Comparison of ENCODE assay signal across 7 mouse cellular contexts in the genomic region with DNA sequence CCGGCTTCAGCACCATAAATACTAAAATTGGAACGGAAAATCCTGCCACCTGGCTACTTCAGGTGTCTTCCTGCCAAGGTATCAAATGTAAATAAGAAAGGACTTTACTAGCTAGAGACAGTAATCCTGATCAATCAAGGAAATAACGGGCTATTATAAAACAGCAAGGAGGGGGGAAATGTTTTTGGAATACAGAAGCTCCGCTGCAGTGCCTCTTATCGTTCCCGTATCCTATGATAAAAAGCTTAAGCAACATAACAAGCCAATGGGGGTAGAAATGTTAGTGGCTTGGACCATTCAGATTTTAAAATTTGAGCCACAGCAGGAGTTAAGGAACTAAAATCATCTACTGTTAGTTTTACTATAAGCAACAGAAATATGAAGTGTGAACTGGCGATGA. TPM values are rescaled to one million over a fixed set of nuclear protein-coding genes. Genes with fewer than 3 reads are reported as not detected.
A peak's percentile ranks its signal among the peaks of the same experiment; 100 is the strongest.
DNase-seq lines count a peak whose midpoint lies in the region; ATAC-seq and TF ChIP-seq lines count a peak whose summit lies in the region.

No protein-coding gene starts in this region.

- no peaks in the 10 kb centered on the region for H3K9me3 ChIP-seq in lung, postnatal 0 days (ENCODE audit: low read length)
- no peaks in the 10 kb centered on the region for H3K9me3 ChIP-seq in hindbrain, embryonic 10.5 days
- no peaks in the 10 kb centered on the region for H3K9me3 ChIP-seq in liver, embryonic 13.5 days (replicated peaks)
- no peaks in the 10 kb centered on the region for H3K9me3 ChIP-seq in stomach, embryonic 16.5 days (replicated peaks; ENCODE audit: control insufficient read depth, low read length)

- H3K27ac ChIP-seq in lung, postnatal 0 days (ENCODE audit: low read length), result no peak overlapping the region
- peak overlapping the region; percentile 92; the same call in 1 of the 2 replicates for H3K27ac ChIP-seq in hindbrain, embryonic 10.5 days
- peak overlapping the region; percentile 10; the same call in 1 of the 2 replicates for H3K27ac ChIP-seq in liver, embryonic 13.5 days
- H3K27ac ChIP-seq in stomach, embryonic 16.5 days (ENCODE audit: low read length), result no peak overlapping the region

- WGBS in lung, postnatal 0 days, result 55% methylated on average over 7 of the region's 7 CpGs
- 64% methylated on average over 7 of the region's 7 CpGs for WGBS in hindbrain, embryonic 10.5 days
- WGBS in liver, embryonic 13.5 days (ENCODE audit: insufficient replicate concordance), result 44% methylated on average over 7 of the region's 7 CpGs
- WGBS in stomach, embryonic 16.5 days, result 51% methylated on average over 7 of the region's 7 CpGs

- H3K4me1 ChIP-seq in lung, postnatal 0 days (ENCODE audit: insufficient read depth, low read depth, low read length), result 0 out of 2 replicates have a peak, but pooled peaks cover 9% of the 10 kb centered on the region
- peaks cover 23% of the 10 kb centered on the region for H3K4me1 ChIP-seq in hindbrain, embryonic 10.5 days (replicated peaks)
- peaks cover 33% of the 10 kb centered on the region for H3K4me1 ChIP-seq in liver, embryonic 13.5 days (replicated peaks)
- peaks cover 13% of the 10 kb centered on the region for H3K4me1 ChIP-seq in stomach, embryonic 16.5 days (ENCODE audit: control insufficient read depth, insufficient read depth, low read length)

- ATAC-seq in lung, postnatal 0 days, result no peak
- ATAC-seq in liver, embryonic 13.5 days (ENCODE audit: low read depth), result no peak
- ATAC-seq in stomach, embryonic 16.5 days (ENCODE audit: insufficient read depth, low FRiP score), result no peak
- ATAC-seq in activated CD4-positive, CD25-positive, alpha-beta regulatory T cell, adult 4 months, result no peak

- H3K27me3 ChIP-seq in lung, postnatal 0 days (replicated peaks; ENCODE audit: insufficient read depth, low read length), result no peaks in the 10 kb centered on the region
- H3K27me3 ChIP-seq in hindbrain, embryonic 10.5 days (ENCODE audit: insufficient read depth, poor library complexity, severe bottlenecking), result no peaks in the 10 kb centered on the region
- H3K27me3 ChIP-seq in liver, embryonic 13.5 days, result no peaks in the 10 kb centered on the region
- no peaks in the 10 kb centered on the region for H3K27me3 ChIP-seq in stomach, embryonic 16.5 days (ENCODE audit: control insufficient read depth, insufficient read depth, low read length)

- DNase-seq in lung, postnatal 0 days (ENCODE audit: low spot score), result no peak
- no peak for DNase-seq in lung, postnatal 4 days
- no peak for DNase-seq in hindbrain, embryonic 10.5 days (ENCODE audit: low spot score)
- no peak for DNase-seq in liver, embryonic 13.5 days
- DNase-seq in cerebellum, adult 9-11 months, result no peak

- no peak overlapping the region for H3K4me3 ChIP-seq in lung, postnatal 0 days (ENCODE audit: low read depth, low read length)
- peak overlapping the region; percentile 67 for H3K4me3 ChIP-seq in hindbrain, embryonic 10.5 days
- peak overlapping the region; percentile 47 for H3K4me3 ChIP-seq in liver, embryonic 13.5 days (replicated peaks)
- peak overlapping the region; percentile 95 for H3K4me3 ChIP-seq in stomach, embryonic 16.5 days (replicated peaks; ENCODE audit: low read length)

- TF ChIP-seq EP300 in lung, postnatal 0 days (IDR thresholded peaks at IDR 0.05), result no peak

- TF ChIP-seq CTCF in lung, postnatal 0 days (IDR thresholded peaks at IDR 0.05), result no peak

- H3K36me3 ChIP-seq in lung, postnatal 0 days (ENCODE audit: insufficient read depth, low read length), result no peaks in the 10 kb centered on the region
- H3K36me3 ChIP-seq in hindbrain, embryonic 10.5 days, result peaks cover 4% of the 10 kb centered on the region; the same call in 1 of the 2 replicates
- peaks cover 1% of the 10 kb centered on the region; the same call in 1 of the 2 replicates for H3K36me3 ChIP-seq in liver, embryonic 13.5 days
- H3K36me3 ChIP-seq in stomach, embryonic 16.5 days (ENCODE audit: control insufficient read depth, insufficient read depth, low read length), result no peaks in the 10 kb centered on the region

- no peak overlapping the region for H3K9ac ChIP-seq in lung, postnatal 0 days (replicated peaks; ENCODE audit: low read depth)
- peak overlapping the region; percentile 36 for H3K9ac ChIP-seq in liver, embryonic 13.5 days
- H3K9ac ChIP-seq in stomach, embryonic 16.5 days (ENCODE audit: low read length), result peak overlapping the region; percentile 55; the same call in 1 of the 2 replicates

- H3K4me2 ChIP-seq in lung, postnatal 0 days (replicated peaks; ENCODE audit: low read depth, low read length), result 0 out of 2 replicates have a peak overlapping the region, but pooled peaks have one; percentile 8
- peak overlapping the region; percentile 68 for H3K4me2 ChIP-seq in liver, embryonic 13.5 days
- H3K4me2 ChIP-seq in stomach, embryonic 16.5 days (ENCODE audit: low read depth, low read length), result peak overlapping the region; percentile 64

RNA-seq across cellular contexts. Expression of gene Ostc, which starts 0.9 kb away (rescaled TPM):
- polyA plus RNA-seq in lung, postnatal 0 days (2015; fragmentation: Nextera tagmentation; extraction: Ambion mirVana), result 236 and 244 TPM in 2 replicates
- polyA plus RNA-seq in hindbrain, embryonic 10.5 days (2016; fragmentation: Nextera tagmentation; extraction: Ambion mirVana), result 311 and 318 TPM in 2 replicates
- polyA plus RNA-seq in liver, embryonic 13.5 days (2015; fragmentation: Nextera tagmentation; extraction: Ambion mirVana), result 226 and 234 TPM in 2 replicates
- polyA plus RNA-seq in stomach, embryonic 16.5 days (2015; fragmentation: Nextera tagmentation; extraction: Ambion mirVana), result 396 and 400 TPM in 2 replicates
- polyA plus RNA-seq in activated CD4-positive, CD25-positive, alpha-beta regulatory T cell, adult 4 months (2017; shearing (Covaris generic)), result 100 to 1,000 TPM; 214 to 219 TPM

RNA-seq across cellular contexts. Expression of gene Rpl34, which starts 20.1 kb away (rescaled TPM):
- polyA plus RNA-seq in lung, postnatal 0 days (2015; fragmentation: Nextera tagmentation; extraction: Ambion mirVana), result 771 and 839 TPM in 2 replicates
- polyA plus RNA-seq in hindbrain, embryonic 10.5 days (2016; fragmentation: Nextera tagmentation; extraction: Ambion mirVana), result 772 and 890 TPM in 2 replicates
- 670 and 773 TPM in 2 replicates for polyA plus RNA-seq in liver, embryonic 13.5 days (2015; fragmentation: Nextera tagmentation; extraction: Ambion mirVana)
- polyA plus RNA-seq in stomach, embryonic 16.5 days (2015; fragmentation: Nextera tagmentation; extraction: Ambion mirVana), result 698 and 808 TPM in 2 replicates
- 1,000 to 10,000 TPM; 1,918 to 2,174 TPM for polyA plus RNA-seq in activated CD4-positive, CD25-positive, alpha-beta regulatory T cell, adult 4 months (2017; shearing (Covaris generic))

Comparison
In these comparisons a context has a peak if more than half of its experiments do, and no peak if none do; other contexts are left out.
1. H3K27ac ChIP-seq: peak in hindbrain, embryonic 10.5 days (single experiment) and liver, embryonic 13.5 days (single experiment); none in lung, postnatal 0 days (single experiment) and stomach, embryonic 16.5 days (single experiment).
2. H3K4me2 ChIP-seq: peak in every context shown above with its lines; median percentile 68 in liver, embryonic 13.5 days; 64 in stomach, embryonic 16.5 days; 8 in lung, postnatal 0 days.